Mouse (Mus musculus) MN1 (cell line): ENCODE results near the gene Myh1.

Experiments
- DNase-seq: peaks from one replicate; pipeline ENCODE4 v3.0.0-alpha.2; 2016; ENCODE audit warnings: low spot score

Gene Myh1

DNA sequence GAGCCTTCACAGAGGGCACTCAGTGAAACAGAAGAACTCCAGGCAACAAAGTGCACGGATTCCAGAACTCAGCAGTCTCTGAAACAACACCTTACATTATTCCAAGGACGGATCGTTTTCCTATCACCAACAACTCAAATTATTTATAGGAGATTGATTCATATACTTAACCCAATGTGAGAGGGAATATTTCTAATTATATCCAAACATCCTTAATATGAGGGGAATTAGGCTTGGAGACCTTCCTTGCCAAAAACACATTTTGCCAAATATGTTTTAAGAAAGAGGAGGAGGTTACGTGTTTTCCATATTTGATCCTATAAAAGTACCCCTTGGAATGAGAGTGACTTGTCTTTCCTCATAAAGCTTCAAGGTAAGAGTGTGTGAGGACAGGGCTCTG, at the start of gene Myh1:
Gene Myh1, plus strand, starts transcription at position 301 of the 400 bp plus-strand sequence.
- DNase-seq = no peak

- no peak for DNase-seq
Observed at GRCm38 (mm10) chr11:67150237-67150636, 49.6 kb upstream of the Myh1 start.

DNA sequence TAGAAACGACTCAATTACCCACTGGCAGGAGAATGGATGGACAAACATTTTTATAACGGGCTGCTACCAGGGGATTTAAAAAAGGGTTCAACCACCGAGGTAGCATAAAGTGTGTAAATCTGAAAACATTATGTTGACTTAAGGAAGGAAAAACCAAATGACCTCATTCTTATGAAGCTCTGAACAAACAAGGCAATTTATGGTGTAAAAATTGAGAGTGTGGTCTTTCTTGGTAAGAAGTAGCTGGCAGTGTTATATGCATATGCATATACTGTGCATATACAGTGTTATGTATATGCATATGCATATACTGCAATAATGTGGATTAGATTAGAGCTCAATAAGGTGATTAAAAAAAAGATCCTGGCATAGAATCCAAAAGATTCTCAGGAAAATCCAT, 48.7 kb upstream of the Myh1 start:
- no peak for DNase-seq

- DNase-seq = no peak
Observed at GRCm38 (mm10) chr11:67151651-67152630, 47.9 kb upstream of the Myh1 start.

DNA sequence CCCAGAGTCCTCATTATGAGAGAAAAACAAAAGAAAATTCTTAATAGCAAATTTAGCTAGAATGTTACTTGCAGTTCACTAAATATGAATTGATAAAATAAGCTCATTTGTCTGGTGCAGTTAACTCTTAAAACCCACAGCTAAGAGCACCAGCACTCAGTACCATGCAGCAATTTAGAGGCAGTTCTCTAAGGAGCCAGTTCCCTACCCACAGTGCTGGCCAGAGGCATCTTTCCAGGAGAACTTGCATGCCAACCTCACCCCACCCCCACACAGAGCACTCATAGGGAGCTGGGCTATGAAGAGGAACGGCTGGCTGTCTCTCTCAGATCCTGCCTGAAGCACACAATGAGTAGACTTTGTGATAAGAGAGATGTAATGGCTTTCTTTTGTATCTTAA, 46.7 kb upstream of the Myh1 start:
- DNase-seq = no peak

DNA sequence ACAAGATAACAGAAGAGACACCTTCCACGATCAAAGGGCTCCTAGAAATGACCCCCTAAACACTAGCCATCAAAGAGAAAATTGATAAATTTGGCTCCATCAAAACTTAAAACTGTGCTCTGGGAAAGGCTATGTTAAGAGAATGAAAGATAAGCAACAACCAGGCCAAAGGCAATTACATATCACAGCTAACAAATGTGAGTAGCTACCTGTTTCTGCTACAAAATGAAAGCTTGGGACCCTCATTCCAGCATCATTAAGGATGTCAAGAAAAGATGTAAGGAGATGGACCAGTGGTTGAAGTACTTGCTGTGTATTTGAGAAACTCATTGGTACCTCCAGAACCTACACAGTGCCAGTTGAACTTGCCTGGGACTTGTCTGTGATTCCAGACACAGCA, 46.0 kb upstream of the Myh1 start:
- DNase-seq = no peak

GRCm38 (mm10) chr11:67155650-67156049, 44.2 kb upstream of the Myh1 start:
- no peak for DNase-seq

DNA sequence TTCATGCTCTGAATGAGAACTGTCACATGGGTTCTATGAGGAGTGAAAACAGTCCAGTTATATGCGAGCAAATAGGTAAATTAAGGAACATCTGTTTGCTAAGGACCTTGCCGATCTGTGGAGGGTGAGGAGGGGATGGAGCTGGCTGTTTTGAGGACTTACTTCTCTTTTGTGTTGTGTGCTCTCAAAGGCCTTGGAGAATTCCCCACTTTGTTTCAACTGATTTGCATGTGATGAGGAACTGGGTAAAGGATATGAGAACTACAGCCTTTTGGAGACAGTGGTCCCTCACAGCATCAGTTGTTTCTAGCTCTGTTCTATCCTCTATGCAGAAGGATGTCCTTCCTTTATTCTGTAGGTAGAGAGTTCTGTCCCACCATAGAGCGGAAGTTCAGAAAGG, 39.7 kb upstream of the Myh1 start:
- no peak for DNase-seq

DNA sequence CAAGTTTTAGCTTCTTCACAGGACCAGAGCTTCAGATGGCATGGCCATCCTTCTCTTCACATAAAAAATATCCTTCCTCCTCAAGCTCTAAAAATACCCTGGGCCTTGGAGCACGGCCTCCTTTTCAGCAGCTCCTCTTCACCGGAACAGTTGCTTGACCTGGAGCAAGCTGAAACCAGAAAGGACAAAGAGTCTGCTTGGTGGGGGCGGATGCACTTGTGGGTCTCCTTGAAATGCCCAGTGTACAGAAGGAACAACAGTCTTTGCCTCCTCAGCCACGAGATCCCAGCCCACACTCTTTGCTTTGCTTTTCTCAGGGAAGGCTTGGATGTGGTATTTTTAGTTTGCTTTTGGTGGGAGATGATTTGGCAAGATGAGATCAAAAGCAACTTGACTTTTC, 36.2 kb upstream of the Myh1 start:
- DNase-seq = no peak

DNA sequence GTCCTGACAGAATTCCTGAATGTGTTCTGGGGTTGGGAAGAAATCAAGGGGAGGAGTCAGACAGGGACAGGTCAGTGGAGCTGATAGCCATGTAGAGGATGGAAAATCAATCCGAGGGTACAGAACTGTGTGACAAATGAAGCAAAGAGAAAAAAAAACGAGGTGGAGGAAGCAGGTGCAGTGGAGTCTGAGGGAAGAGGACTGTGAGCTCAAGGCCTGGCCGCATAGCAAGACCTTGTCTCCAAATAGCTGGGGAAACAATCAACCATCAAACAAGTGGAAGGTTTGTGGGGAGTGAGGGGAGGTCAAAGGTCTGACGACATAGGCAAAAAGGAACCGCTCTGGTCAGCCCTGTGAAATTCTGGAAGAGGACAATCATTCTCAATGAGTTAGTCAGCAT, 35.0 kb upstream of the Myh1 start:
- DNase-seq = no peak

DNA sequence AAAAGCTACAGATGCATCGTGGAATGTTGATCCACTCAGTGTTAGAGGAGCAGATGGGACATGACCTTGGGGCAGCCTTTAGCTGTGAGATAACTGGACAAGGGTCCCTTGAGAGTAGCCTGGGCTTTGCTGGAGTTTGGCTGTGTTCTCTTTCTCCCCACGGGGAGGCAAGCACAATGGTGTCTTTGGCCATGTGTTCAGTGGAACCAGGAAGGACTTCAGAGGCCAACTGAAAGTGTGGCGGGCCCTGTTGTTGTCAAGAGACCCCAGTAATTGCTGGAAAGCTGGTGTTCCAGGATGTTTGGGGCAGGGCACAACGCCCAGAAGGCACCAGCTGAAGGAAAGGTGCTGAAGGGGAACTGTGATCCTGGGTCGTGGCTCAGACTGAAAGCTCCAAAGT, 30.6 kb upstream of the Myh1 start:
- no peak for DNase-seq

- no peak for DNase-seq
Observed at GRCm38 (mm10) chr11:67170727-67171126, 29.1 kb upstream of the Myh1 start, which contains the start of gene Myh2. Gene Myh2, plus strand, starts transcription at chr11:67171027.

- no peak for DNase-seq
Observed at GRCm38 (mm10) chr11:67172439-67172838, 27.4 kb upstream of the Myh1 start.

- no peak for DNase-seq
Observed at GRCm38 (mm10) chr11:67176376-67176775, 23.5 kb upstream of the Myh1 start.

DNA sequence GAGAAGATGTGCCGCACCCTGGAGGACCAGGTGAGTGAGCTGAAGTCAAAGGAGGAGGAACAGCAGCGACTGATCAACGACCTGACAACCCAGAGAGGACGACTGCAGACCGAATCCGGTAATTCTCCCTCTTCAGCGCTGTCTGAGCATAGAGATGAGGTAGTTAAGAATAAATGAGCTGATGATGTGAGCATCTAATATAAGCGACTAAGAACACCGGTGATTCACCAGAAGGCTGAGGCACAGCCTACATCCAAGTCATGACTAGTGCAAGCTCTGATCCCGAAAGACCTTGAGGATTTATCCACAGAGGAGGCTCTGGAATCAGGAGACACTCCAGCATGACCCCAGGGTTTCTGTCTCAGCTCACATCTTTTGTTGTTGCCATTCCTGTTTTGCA, 9.5 kb upstream of the Myh1 start:
- DNase-seq = no peak

DNA sequence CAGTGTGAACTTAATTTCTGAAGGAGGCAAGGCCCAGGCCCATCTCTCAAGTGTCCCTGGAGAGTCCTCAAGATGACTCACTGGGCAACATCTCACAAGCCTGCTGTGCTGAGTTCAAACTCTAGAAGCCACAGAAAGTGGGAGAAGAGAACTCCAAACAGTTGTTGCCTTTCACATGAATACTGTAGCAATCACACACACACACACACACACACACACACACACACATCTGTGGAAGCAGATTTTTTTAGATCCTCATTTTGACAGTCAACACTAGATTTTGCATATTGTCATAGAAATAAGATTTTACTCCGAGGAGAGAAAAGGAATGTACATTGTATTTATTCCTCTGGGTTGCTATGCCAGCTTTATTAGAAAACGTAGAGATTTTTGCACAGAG, 9.0 kb upstream of the Myh1 start:
- no peak for DNase-seq

DNA sequence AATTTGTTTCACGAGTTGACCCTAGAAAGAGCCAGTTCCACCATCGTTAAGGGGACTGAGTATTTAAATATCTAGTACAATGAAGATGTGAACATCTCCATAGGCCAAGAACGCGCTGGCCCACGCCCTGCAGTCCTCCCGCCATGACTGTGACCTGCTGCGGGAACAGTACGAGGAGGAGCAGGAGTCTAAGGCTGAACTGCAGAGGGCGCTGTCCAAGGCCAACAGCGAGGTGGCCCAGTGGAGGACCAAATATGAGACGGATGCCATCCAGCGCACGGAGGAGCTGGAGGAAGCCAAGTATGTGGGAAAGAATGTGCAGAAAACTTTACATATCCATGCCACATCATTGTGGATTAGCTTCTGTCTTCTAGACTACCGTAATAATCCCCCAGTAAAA, 8.4 kb upstream of the Myh1 start:
- no peak for DNase-seq

GRCm38 (mm10) chr11:67199321-67199720, 531 bp upstream of the Myh1 start:
- DNase-seq = no peak

GRCm38 (mm10) chr11:67204766-67205165, 4.9 kb downstream of the Myh1 start:
- DNase-seq = no peak

GRCm38 (mm10) chr11:67221803-67222202, 22.0 kb downstream of the Myh1 start:
- no peak for DNase-seq

GRCm38 (mm10) chr11:67224466-67224865, 24.6 kb downstream of the Myh1 start:
- DNase-seq = no peak

DNA sequence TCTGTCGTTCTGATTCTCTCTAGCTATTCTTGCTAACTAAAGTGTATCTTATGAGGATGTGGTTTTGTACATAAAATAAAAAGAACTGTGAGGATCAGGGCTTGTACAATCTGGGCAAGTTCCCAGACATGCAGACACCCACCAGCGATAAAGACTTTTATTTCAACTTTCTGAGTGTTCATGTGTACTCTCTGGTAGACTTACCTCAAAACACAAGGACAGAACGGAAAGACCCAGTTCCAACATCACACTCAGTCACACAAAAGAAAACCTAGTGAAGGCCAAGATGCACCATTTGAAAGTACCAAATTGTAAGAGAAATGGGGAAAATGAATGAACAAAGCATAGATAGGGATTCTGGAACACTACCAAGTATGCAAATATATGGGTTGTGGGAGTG, 28.9 kb downstream of the Myh1 start:
- DNase-seq = no peak

DNA sequence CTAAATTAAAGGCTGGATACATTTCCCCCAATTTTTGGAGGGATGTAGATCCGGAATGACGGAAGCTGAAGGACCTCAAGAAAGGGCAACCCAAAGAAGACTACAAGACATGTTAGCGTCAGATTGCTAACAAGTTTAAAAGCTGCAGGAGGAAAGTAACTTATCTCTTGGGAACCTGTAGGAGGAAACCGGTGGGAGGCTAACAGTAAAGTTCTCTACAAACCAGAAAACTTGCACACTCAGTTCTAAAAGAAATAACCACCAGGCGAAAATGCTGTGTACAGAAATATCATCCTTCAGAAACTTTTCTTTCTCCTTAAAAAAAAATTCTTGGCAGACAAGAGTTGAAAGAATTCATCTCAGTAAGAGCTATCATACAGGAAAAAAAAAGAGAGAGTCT, 29.3 kb downstream of the Myh1 start:
- DNase-seq = no peak

DNA sequence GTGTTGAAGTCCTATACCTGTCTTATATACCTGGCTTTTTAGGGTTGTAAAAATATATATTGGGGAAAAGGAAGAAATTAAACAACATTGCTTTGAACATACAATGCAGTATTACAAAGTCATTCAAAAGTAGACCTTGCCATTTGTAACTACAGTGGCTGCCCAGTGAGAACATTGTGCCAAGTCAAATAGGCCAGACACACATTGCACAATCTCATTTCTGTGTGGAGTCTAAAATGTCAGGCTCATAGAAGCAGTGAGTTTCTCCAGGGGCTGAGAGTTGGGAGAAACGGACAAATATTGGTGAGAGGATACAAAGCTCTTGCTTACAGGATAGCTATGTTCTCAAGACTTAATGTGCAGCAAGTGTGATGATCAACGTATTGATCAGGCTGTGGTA, 30.1 kb downstream of the Myh1 start:
- no peak for DNase-seq
